ENCODE assay signal across 19 mouse cellular contexts in the genomic region with DNA sequence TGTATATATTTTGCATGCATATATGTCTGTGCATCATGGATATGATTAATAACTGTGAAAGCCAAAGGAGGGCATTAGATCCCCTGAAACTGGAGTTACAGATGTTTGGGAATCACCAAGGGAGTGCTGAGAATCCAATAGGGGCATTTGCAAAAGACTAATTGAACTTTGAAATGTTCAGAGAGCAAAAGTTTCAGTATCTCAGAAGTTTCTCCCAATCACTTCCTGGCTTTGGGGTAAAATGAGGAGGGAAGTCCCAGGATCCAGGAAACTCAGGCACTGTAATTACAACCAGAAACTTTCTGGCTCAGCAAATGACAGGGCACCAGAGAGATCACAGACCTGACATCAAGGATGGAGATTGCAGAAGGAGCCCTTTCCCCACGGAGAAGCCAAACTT. TPM values are rescaled to one million over a fixed set of nuclear protein-coding genes. Genes with fewer than 3 reads are reported as not detected.
DNase-seq lines count a peak whose midpoint lies in the region; TF ChIP-seq lines count a peak whose summit lies in the region.
"Had no signal": no experiment of that assay in that cellular context is flagged by ENCODE, and none has a peak within 500 bp of the region (broad histone marks: within the 10 kb centered on the region; RNA-seq: fewer than 3 reads in every experiment).

A gene (plus strand): TSS at position 301 of the 400 bp plus-strand sequence.

- no peak for TF ChIP-seq CTCF in small intestine, adult 2 months (IDR thresholded peaks at IDR 0.05; ENCODE audit: extremely low read depth, insufficient read length, insufficient replicate concordance, low read depth, low read length)

- peak within 1 kb of the TSS; percentile 32 for H3K27ac ChIP-seq in small intestine, adult 2 months (ENCODE audit: insufficient read depth, low read depth, low read length)

- TF ChIP-seq POLR2A in small intestine, adult 2 months (IDR thresholded peaks at IDR 0.05; ENCODE audit: low read depth, low read length), result no peak

- DNase-seq in ovary, adult 18-20 months (ENCODE audit: low spot score), result no peak
- DNase-seq: adrenal gland, adult 2 months; adrenal gland, adult 8-10 months; adrenal gland, postnatal 10 days; adrenal gland, postnatal 14 days; adrenal gland, postnatal 25 days; adrenal gland, postnatal 36 days; B cell, adult 2 months; cerebellum, adult 11 months; cerebellum, adult 11-12 months; cerebellum, adult 18-20 months; cerebellum, adult 2 months had no signal

- H3K4me3 ChIP-seq in small intestine, adult 2 months (ENCODE audit: low read depth, low read length), result no peak within 1 kb of the TSS

- H3K27me3 ChIP-seq in small intestine, adult 2 months (ENCODE audit: control insufficient read depth, insufficient read depth, low read length), result no peaks in the 10 kb centered on the region
- H3K27me3 ChIP-seq: CH12.LX, Patski had no signal

- 38% methylated on average over 1 of the region's 1 CpGs for WGBS in small intestine, adult 2 months

- H3K4me1 ChIP-seq in small intestine, adult 2 months (ENCODE audit: control insufficient read depth, insufficient read depth, insufficient read length, low read length), result peaks cover 7% of the 10 kb centered on the region; the same call in 1 of the 2 replicates

- no peaks in the 10 kb centered on the region for H3K36me3 ChIP-seq in small intestine, adult 2 months (ENCODE audit: control insufficient read depth, insufficient read depth, low read length)
- H3K36me3 ChIP-seq: G1E had no signal

RNA-seq across cellular contexts. Expression of the gene that starts here (rescaled TPM):
- polyA plus RNA-seq in small intestine, adult 2 months (2012; rRNA removed), result not detected in 2 replicates
- polyA plus RNA-seq: adrenal gland, adult 2 months; brain, embryonic 14.5 days; C2C12; CD4-positive, CD25-positive, alpha-beta regulatory T cell, adult 4 months; cerebellum, adult 2 months; G1E; Patski had no signal
